In the genomic region with DNA sequence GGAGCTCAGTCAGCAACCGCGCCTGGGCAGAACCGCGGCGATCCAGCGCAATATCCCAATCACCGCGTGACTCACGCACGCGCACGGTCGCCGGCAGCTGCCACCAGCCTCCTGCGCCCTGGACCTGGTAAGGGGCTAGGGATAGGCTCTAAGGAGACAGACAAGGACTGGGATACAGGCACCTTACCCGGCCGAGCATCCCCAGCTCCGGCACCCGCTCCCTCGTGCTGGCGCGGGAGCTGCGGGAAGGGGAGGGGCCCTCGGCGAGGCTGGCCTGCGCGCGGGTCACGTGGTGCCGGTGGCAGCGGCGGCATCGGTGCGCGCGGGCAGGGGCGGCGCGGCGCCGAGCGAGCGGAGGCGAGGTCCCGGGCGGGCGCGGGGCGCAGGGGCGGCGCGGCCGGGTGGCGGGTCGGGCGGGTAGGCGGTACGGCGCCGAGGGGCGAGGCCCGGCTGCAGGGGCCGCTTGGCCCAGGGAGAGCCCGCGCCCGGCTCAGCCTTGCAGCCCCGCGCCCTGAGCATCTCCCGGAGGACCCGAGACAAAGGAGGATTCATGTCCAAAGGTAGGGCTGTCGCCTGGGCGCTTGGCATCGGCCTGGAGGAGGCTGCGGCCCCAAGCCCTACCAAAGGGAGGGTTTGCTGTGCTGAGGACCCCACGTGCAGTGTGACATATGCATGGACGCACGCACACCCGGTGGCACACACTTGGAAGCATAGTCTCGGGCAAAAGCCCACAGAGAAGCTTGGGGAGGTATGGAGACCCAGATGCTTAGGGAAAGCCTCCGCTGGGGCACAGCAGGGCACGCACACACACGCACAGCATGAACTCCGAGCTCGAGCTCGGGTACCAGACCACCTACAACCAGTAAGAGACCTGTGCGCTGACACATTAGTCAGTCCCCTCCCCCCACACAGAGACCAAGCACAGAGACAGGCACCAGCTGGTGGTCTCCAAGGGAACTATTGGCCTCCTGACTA, we compare ENCODE assay signal across 8 mouse cellular contexts. TPM values are rescaled to one million over a fixed set of nuclear protein-coding genes. Genes with fewer than 3 reads are reported as not detected.
DNase-seq lines count a peak whose midpoint lies in the region; ATAC-seq and TF ChIP-seq lines count a peak whose summit lies in the region.

No protein-coding gene starts in this region.

- peaks cover 91% of the 10 kb centered on the region for H3K27me3 ChIP-seq in megakaryocyte, embryonic 14.5 days (replicated peaks)
- no peaks in the 10 kb centered on the region for H3K27me3 ChIP-seq in cerebellum, adult 2 months (ENCODE audit: control insufficient read depth, insufficient read depth, low read length)
- H3K27me3 ChIP-seq in forebrain, postnatal 0 days (ENCODE audit: insufficient read depth, low read length), result peaks cover 3% of the 10 kb centered on the region; the same call in 1 of the 2 replicates
- H3K27me3 ChIP-seq in midbrain, embryonic 11.5 days (ENCODE audit: control insufficient read depth, insufficient read depth, low read length), result peaks cover 9% of the 10 kb centered on the region; the same call in 1 of the 2 replicates

- no peaks in the 10 kb centered on the region for H3K9me3 ChIP-seq in megakaryocyte, embryonic 14.5 days
- no peaks in the 10 kb centered on the region for H3K9me3 ChIP-seq in forebrain, postnatal 0 days (ENCODE audit: low read length)
- H3K9me3 ChIP-seq in midbrain, embryonic 11.5 days (ENCODE audit: control insufficient read depth, low read length), result no peaks in the 10 kb centered on the region

- H3K4me1 ChIP-seq in megakaryocyte, embryonic 14.5 days, result peaks cover 35% of the 10 kb centered on the region
- peaks cover 60% of the 10 kb centered on the region for H3K4me1 ChIP-seq in cerebellum, adult 2 months (ENCODE audit: control insufficient read depth, insufficient read depth, low read length)
- peaks cover 20% of the 10 kb centered on the region for H3K4me1 ChIP-seq in forebrain, postnatal 0 days (ENCODE audit: insufficient read depth)
- peaks cover 25% of the 10 kb centered on the region for H3K4me1 ChIP-seq in midbrain, embryonic 11.5 days (ENCODE audit: control insufficient read depth, insufficient read depth, low read length)

- peak overlapping the region; percentile 87 for H3K4me3 ChIP-seq in megakaryocyte, embryonic 14.5 days (replicated peaks)
- peak overlapping the region; percentile 93 for H3K4me3 ChIP-seq in cerebellum, adult 2 months (replicated peaks; ENCODE audit: insufficient read depth, low read depth, low read length)
- peak overlapping the region; percentile 70 for H3K4me3 ChIP-seq in forebrain, postnatal 0 days (ENCODE audit: low read depth, low read length)
- peak overlapping the region; percentile 62 for H3K4me3 ChIP-seq in midbrain, embryonic 11.5 days (ENCODE audit: low read depth, low read length)

- peak; percentile 88 to 91 for DNase-seq in cerebellum, adult 2 months
- peak; percentile 88 for DNase-seq in forebrain, postnatal 0 days
- peak; percentile 65 for DNase-seq in layer of hippocampus, adult 9-11 months
- DNase-seq in midbrain, embryonic 11.5 days (ENCODE audit: low spot score, missing footprints), result peak; percentile 97
- peak; percentile 20 for DNase-seq in thymus, postnatal 0 days (ENCODE audit: low spot score)
- no peak for DNase-seq in urinary bladder, postnatal 10 days (ENCODE audit: low spot score)

- under 1% methylated on average over 86 of the region's 86 CpGs for WGBS in cerebellum, adult 2 months
- WGBS in forebrain, postnatal 0 days, result 1% methylated on average over 60 of the region's 86 CpGs
- under 1% methylated on average over 64 of the region's 86 CpGs for WGBS in midbrain, embryonic 11.5 days

- TF ChIP-seq CTCF in cerebellum, adult 2 months (IDR thresholded peaks at IDR 0.05; ENCODE audit: borderline replicate concordance, insufficient read depth, low read depth, low read length), result no peak
- TF ChIP-seq CTCF in forebrain, postnatal 0 days (IDR thresholded peaks at IDR 0.05; ENCODE audit: low read depth), result peak; percentile 15; the same call in 1 of the 2 replicates

- no peak for ATAC-seq in megakaryocyte, adult 5-6 weeks (ENCODE audit: poor library complexity, severe bottlenecking)
- peak; percentile 79 for ATAC-seq in forebrain, postnatal 0 days
- peak; percentile 84 for ATAC-seq in midbrain, embryonic 11.5 days (ENCODE audit: low FRiP score)

- peak overlapping the region; percentile 93 for H3K27ac ChIP-seq in cerebellum, adult 2 months (ENCODE audit: insufficient read depth, low read length)
- H3K27ac ChIP-seq in forebrain, postnatal 0 days (ENCODE audit: low read depth, low read length), result peak overlapping the region; percentile 94
- peak overlapping the region; percentile 92 for H3K27ac ChIP-seq in midbrain, embryonic 11.5 days (ENCODE audit: low read depth, low read length)

- no peaks in the 10 kb centered on the region for H3K36me3 ChIP-seq in megakaryocyte, embryonic 14.5 days (replicated peaks; ENCODE audit: low read length)
- H3K36me3 ChIP-seq in forebrain, postnatal 0 days (ENCODE audit: insufficient read depth), result peaks cover 23% of the 10 kb centered on the region
- H3K36me3 ChIP-seq in midbrain, embryonic 11.5 days (ENCODE audit: control insufficient read depth, insufficient read depth, low read length), result peaks cover 2% of the 10 kb centered on the region

- TF ChIP-seq POLR2A in cerebellum, adult 2 months (IDR thresholded peaks at IDR 0.05; ENCODE audit: borderline replicate concordance, insufficient read depth, low read length), result peak; percentile 90

- peak overlapping the region; percentile 90 for H3K4me2 ChIP-seq in forebrain, postnatal 0 days (ENCODE audit: low read depth)
- peak overlapping the region; percentile 92 for H3K4me2 ChIP-seq in midbrain, embryonic 11.5 days

- H3K9ac ChIP-seq in forebrain, postnatal 0 days, result peak overlapping the region; percentile 93
- peak overlapping the region; percentile 94 for H3K9ac ChIP-seq in midbrain, embryonic 11.5 days (ENCODE audit: low read length)

RNA-seq across cellular contexts. Expression of a gene that starts 0.5 kb away (rescaled TPM):
- 0.62 TPM in 1 of 2 replicates, not detected in the other for polyA plus RNA-seq in megakaryocyte, embryonic 14.5 days (2012; ENCODE audit: insufficient read depth, low replicate concordance)
- total RNA-seq in megakaryocyte, adult 5-6 weeks (2015), result 0.11 TPM in 1 of 2 replicates, not detected in the other
- total RNA-seq in megakaryocyte, adult 5-6 weeks (2017), result 0.08 TPM in 1 of 2 replicates, not detected in the other
- polyA plus RNA-seq in cerebellum, adult 2 months (2012; rRNA removed), result 306 and 367 TPM in 2 replicates
- total RNA-seq in forebrain, postnatal 0 days (2014; rRNA removed), result 550 and 602 TPM in 2 replicates
- 400 and 449 TPM in 2 replicates for polyA plus RNA-seq in forebrain, postnatal 0 days (2015; fragmentation: Nextera tagmentation; extraction: Ambion mirVana)
- polyA plus RNA-seq in midbrain, embryonic 11.5 days (2014; fragmentation: Nextera tagmentation; extraction: Ambion mirVana), result 163 and 169 TPM in 2 replicates
- polyA plus RNA-seq in thymus, postnatal 0 days (2015; fragmentation: Nextera tagmentation; extraction: Ambion mirVana), result 0.90 and 1.1 TPM in 2 replicates

RNA-seq across cellular contexts. Expression of a gene that starts 23.0 kb away (rescaled TPM):
- 0.06 TPM in 1 of 2 replicates, not detected in the other for polyA plus RNA-seq in megakaryocyte, embryonic 14.5 days (2012; ENCODE audit: insufficient read depth, low replicate concordance)
- not detected in 2 replicates for total RNA-seq in megakaryocyte, adult 5-6 weeks (2015)
- total RNA-seq in megakaryocyte, adult 5-6 weeks (2017), result not detected in 2 replicates
- polyA plus RNA-seq in cerebellum, adult 2 months (2012; rRNA removed), result 195 and 218 TPM in 2 replicates
- total RNA-seq in forebrain, postnatal 0 days (2014; rRNA removed), result 119 and 139 TPM in 2 replicates
- 12.5 and 15.6 TPM in 2 replicates for polyA plus RNA-seq in forebrain, postnatal 0 days (2015; fragmentation: Nextera tagmentation; extraction: Ambion mirVana)
- polyA plus RNA-seq in midbrain, embryonic 11.5 days (2014; fragmentation: Nextera tagmentation; extraction: Ambion mirVana), result 1.0 and 1.4 TPM in 2 replicates
- polyA plus RNA-seq in thymus, postnatal 0 days (2015; fragmentation: Nextera tagmentation; extraction: Ambion mirVana), result not detected in 2 replicates

RNA-seq across cellular contexts. Expression of a gene that starts 23.5 kb away (rescaled TPM):
- polyA plus RNA-seq in megakaryocyte, embryonic 14.5 days (2012; ENCODE audit: insufficient read depth, low replicate concordance), result not detected in 2 replicates
- 0.22 TPM in 1 of 2 replicates, not detected in the other for total RNA-seq in megakaryocyte, adult 5-6 weeks (2015)
- total RNA-seq in megakaryocyte, adult 5-6 weeks (2017), result not detected in 2 replicates
- polyA plus RNA-seq in cerebellum, adult 2 months (2012; rRNA removed), result not detected in 2 replicates
- 0.38 and 1.00 TPM in 2 replicates for total RNA-seq in forebrain, postnatal 0 days (2014; rRNA removed)
- polyA plus RNA-seq in forebrain, postnatal 0 days (2015; fragmentation: Nextera tagmentation; extraction: Ambion mirVana), result 0.42 and 0.59 TPM in 2 replicates
- 0.11 TPM in 1 of 2 replicates, not detected in the other for polyA plus RNA-seq in midbrain, embryonic 11.5 days (2014; fragmentation: Nextera tagmentation; extraction: Ambion mirVana)
- 0.22 TPM in 1 of 2 replicates, not detected in the other for polyA plus RNA-seq in thymus, postnatal 0 days (2015; fragmentation: Nextera tagmentation; extraction: Ambion mirVana)

RNA-seq across cellular contexts. Expression of a gene that starts 30.7 kb away (rescaled TPM):
- polyA plus RNA-seq in megakaryocyte, embryonic 14.5 days (2012; ENCODE audit: insufficient read depth, low replicate concordance), result 9.2 and 32.0 TPM in 2 replicates
- 20.3 and 32.9 TPM in 2 replicates for total RNA-seq in megakaryocyte, adult 5-6 weeks (2015)
- 10.0 and 19.5 TPM in 2 replicates for total RNA-seq in megakaryocyte, adult 5-6 weeks (2017)
- polyA plus RNA-seq in cerebellum, adult 2 months (2012; rRNA removed), result 3.2 and 3.6 TPM in 2 replicates
- 8.9 and 10.0 TPM in 2 replicates for total RNA-seq in forebrain, postnatal 0 days (2014; rRNA removed)
- polyA plus RNA-seq in forebrain, postnatal 0 days (2015; fragmentation: Nextera tagmentation; extraction: Ambion mirVana), result 16.5 and 18.7 TPM in 2 replicates
- 79.2 and 89.1 TPM in 2 replicates for polyA plus RNA-seq in midbrain, embryonic 11.5 days (2014; fragmentation: Nextera tagmentation; extraction: Ambion mirVana)
- polyA plus RNA-seq in thymus, postnatal 0 days (2015; fragmentation: Nextera tagmentation; extraction: Ambion mirVana), result 59.3 and 61.5 TPM in 2 replicates

RNA-seq across cellular contexts. Expression of a gene that starts 51.0 kb away (rescaled TPM):
- polyA plus RNA-seq in megakaryocyte, embryonic 14.5 days (2012; ENCODE audit: insufficient read depth, low replicate concordance), result not detected in 2 replicates
- total RNA-seq in megakaryocyte, adult 5-6 weeks (2015), result 1.8 and 2.7 TPM in 2 replicates
- total RNA-seq in megakaryocyte, adult 5-6 weeks (2017), result 1.0 and 1.5 TPM in 2 replicates
- polyA plus RNA-seq in cerebellum, adult 2 months (2012; rRNA removed), result 0.89 and 0.93 TPM in 2 replicates
- 0.24 and 0.62 TPM in 2 replicates for total RNA-seq in forebrain, postnatal 0 days (2014; rRNA removed)
- polyA plus RNA-seq in forebrain, postnatal 0 days (2015; fragmentation: Nextera tagmentation; extraction: Ambion mirVana), result 0.44 and 0.47 TPM in 2 replicates
- 0.07 and 0.17 TPM in 2 replicates for polyA plus RNA-seq in midbrain, embryonic 11.5 days (2014; fragmentation: Nextera tagmentation; extraction: Ambion mirVana)
- 0.22 and 0.49 TPM in 2 replicates for polyA plus RNA-seq in thymus, postnatal 0 days (2015; fragmentation: Nextera tagmentation; extraction: Ambion mirVana)

Comparison
In these comparisons a context has a peak if more than half of its experiments do, and no peak if none do; other contexts are left out.
1. RNA of a gene that starts 0.5 kb away (polyA plus RNA-seq): 400 to 449 TPM in forebrain, postnatal 0 days, 306 to 367 TPM in cerebellum, adult 2 months and 163 to 169 TPM in midbrain, embryonic 11.5 days; 0.90 to 1.1 TPM in thymus, postnatal 0 days and 0.62 TPM in megakaryocyte, embryonic 14.5 days; every median in the first group is over 10 times any median in the second.
2. RNA of a gene that starts 23.0 kb away (polyA plus RNA-seq): 195 to 218 TPM in cerebellum, adult 2 months; 12.5 to 15.6 TPM in forebrain, postnatal 0 days, 1.0 to 1.4 TPM in midbrain, embryonic 11.5 days, 0.06 TPM in megakaryocyte, embryonic 14.5 days and not detected in thymus, postnatal 0 days; every median in the first group is over 10 times any median in the second.
3. Peak in every context shown above with its lines, with median percentiles within 50 percentile points of each other: H3K4me3 ChIP-seq and H3K27ac ChIP-seq.